Mouse (Mus musculus) left cerebral cortex, postnatal 4 days (tissue): ENCODE measurements around the gene Nol8. TPM values are rescaled to one million over a fixed set of nuclear protein-coding genes. Genes with fewer than 3 reads are reported as not detected.

Experiments
- DNase-seq: peaks from one replicate; pipeline ENCODE4 v3.0.0-alpha.2; 2022
- intact Hi-C: fragments of 180-260 bp; cut with DNase I; formaldehyde crosslinking; loops from one replicate; pipeline ENCODE4 v1.15.1; 2025
- total RNA-seq, 2 experiments: library from RNA; stranded (reverse); gene quantifications; 2 replicates each; pipeline ENCODE4 v1.2.3; 2021

Nol8 gene
- total RNA-seq, 2 experiments from 2014 or later: 29.2 to 29.3 TPM

GRCm38 (mm10) chr13:49682233-49682846, 29.5 kb downstream of the Nol8 start:
- intact Hi-C loops: no loop called here
- DNase-seq: no peak

GRCm38 (mm10) chr13:49684266-49684665, 31.4 kb downstream of the Nol8 start:
- intact Hi-C loops: no loop called here
- DNase-seq: no peak

- DNase-seq: no peak
- intact Hi-C loops: no loop called here
Measured at GRCm38 (mm10) chr13:49691056-49691455, 38.2 kb downstream of the Nol8 start.

GRCm38 (mm10) chr13:49703216-49703779, 50.4 kb downstream of the Nol8 start:
- no peak for DNase-seq
- intact Hi-C loops: no loop called here

GRCm38 (mm10) chr13:49706032-49706690, 53.3 kb downstream of the Nol8 start:
- intact Hi-C loops: no loop called here
- DNase-seq: no peak

- intact Hi-C loops: no loop called here
- DNase-seq: no peak
Measured at GRCm38 (mm10) chr13:49708311-49708710, 55.4 kb downstream of the Nol8 start.

- intact Hi-C loops: no loop called here
- DNase-seq: no peak
Measured at GRCm38 (mm10) chr13:49712047-49712721, 59.3 kb downstream of the Nol8 start.

- intact Hi-C loops: no loop called here
- DNase-seq: no peak
Measured at GRCm38 (mm10) chr13:49719310-49719709, 66.4 kb downstream of the Nol8 start.

Other genes starting within 250 kb of the Nol8 start
- 10 to 100 TPM; 12.7 to 12.8 TPM for gene Ippk, start 231.8 kb upstream of the Nol8 start, total RNA-seq
- gene Tes3-ps, start 159.8 kb upstream of the Nol8 start, total RNA-seq: 1 to 10 TPM; 2.4 to 2.8 TPM
- 1 to 10 TPM; 1.7 to 1.9 TPM for gene Ecm2, start 148.3 kb upstream of the Nol8 start, total RNA-seq
- 1 to 10 TPM in 1 of 2 experiments, under 1 TPM in 1; 0.89 to 1.1 TPM for gene Aspn, start 108.6 kb upstream of the Nol8 start, total RNA-seq
- gene Omd, start 70.6 kb upstream of the Nol8 start, total RNA-seq: 1 to 10 TPM; 1.2 to 1.4 TPM
- gene Ogn, start 45.0 kb upstream of the Nol8 start, total RNA-seq: 10 to 100 TPM; 11.3 to 11.4 TPM
- 1 to 10 TPM; 2.5 to 3.0 TPM for gene Cenpp, start 293 bp upstream of the Nol8 start, total RNA-seq
- gene Iars, start 29.0 kb downstream of the Nol8 start, total RNA-seq: 10 to 100 TPM; 83.6 to 90.5 TPM
- not detected for gene Gm30302, start 145.9 kb downstream of the Nol8 start, total RNA-seq